Mouse (Mus musculus): ENCODE data around the gene Rgs16.

- TF ChIP-seq CTCF (IDR thresholded peaks at IDR 0.05; ENCODE audit: borderline replicate concordance, control insufficient read depth, extremely low read depth, insufficient read depth, low read length, poor library complexity) (no peak), POLR2A (IDR thresholded peaks at IDR 0.05; ENCODE audit: control insufficient read depth, extremely low read depth, insufficient read depth, low read length, poor library complexity) (no peak)
These were observed 39.6 kb upstream of the Rgs16 start for GRCm38 (mm10) chr1:153700448-153701063.
